Mouse (Mus musculus): ENCODE measurements at regions not wholly inside any gene's neighbourhood (a gene's known extent, or its start where the extent isn't known, plus 50 kb on each side); places are given as distances from the start of the nearest gene placed in this dataset.
"Not testable (repeated sequence)": the region's sequence is repeated elsewhere in the genome, so short reads cannot be mapped to it uniquely, and the experiment has no call there.

- peak in 1 of 2 experiments; percentile 35 for DNase-seq (ENCODE audit: low spot score in 2 of 2)
Measured at GRCm38 (mm10) chr5:118459391-118459792, 101.1 kb upstream of the Med13l start.

- no peak for DNase-seq (ENCODE audit: low spot score in 2 of 2)
Measured at GRCm38 (mm10) chr5:118461967-118462366, 98.5 kb upstream of the Med13l start.

GRCm38 (mm10) chr5:118464931-118465801 lies 95.3 kb upstream of the Med13l start:
- DNase-seq (ENCODE audit: low spot score in 2 of 2): peak; percentile 70 to 81

GRCm38 (mm10) chr5:118465991-118466750 lies 94.3 kb upstream of the Med13l start:
- no peak for DNase-seq (ENCODE audit: low spot score in 2 of 2)

GRCm38 (mm10) chr5:118468739-118469138 lies 91.7 kb upstream of the Med13l start:
- DNase-seq (ENCODE audit: low spot score in 2 of 2): no peak

GRCm38 (mm10) chr5:118471569-118471968 lies 88.9 kb upstream of the Med13l start:
- DNase-seq (ENCODE audit: low spot score in 2 of 2): no peak

- DNase-seq (ENCODE audit: low spot score in 2 of 2): no peak
Measured at GRCm38 (mm10) chr5:118472291-118472690, 88.2 kb upstream of the Med13l start.

GRCm38 (mm10) chr5:118473128-118473730 lies 87.2 kb upstream of the Med13l start:
- DNase-seq (ENCODE audit: low spot score in 2 of 2): no peak

- DNase-seq (ENCODE audit: low spot score in 2 of 2): no peak
Measured at GRCm38 (mm10) chr5:118476597-118476996, 83.9 kb upstream of the Med13l start.

GRCm38 (mm10) chr5:118477131-118478119 lies 83.1 kb upstream of the Med13l start:
- DNase-seq (ENCODE audit: low spot score in 2 of 2): no peak

GRCm38 (mm10) chr5:118478120-118478768 lies 82.2 kb upstream of the Med13l start:
- peak; percentile 58 to 68 for DNase-seq (ENCODE audit: low spot score in 2 of 2)

- DNase-seq (ENCODE audit: low spot score in 2 of 2): no peak
Measured at GRCm38 (mm10) chr5:118480000-118480399, 80.5 kb upstream of the Med13l start.

- no peak for DNase-seq (ENCODE audit: low spot score in 2 of 2)
Measured at GRCm38 (mm10) chr5:118480965-118481793, 79.3 kb upstream of the Med13l start.

GRCm38 (mm10) chr5:118481794-118482049 lies 78.8 kb upstream of the Med13l start:
- DNase-seq (ENCODE audit: low spot score in 2 of 2): no peak

- DNase-seq (ENCODE audit: low spot score in 2 of 2): no peak
Measured at GRCm38 (mm10) chr5:118482598-118482997, 77.9 kb upstream of the Med13l start.

- DNase-seq (ENCODE audit: low spot score in 2 of 2): no peak
Measured at GRCm38 (mm10) chr5:118483001-118483400, 77.5 kb upstream of the Med13l start.

- DNase-seq (ENCODE audit: low spot score in 2 of 2): no peak
Measured at GRCm38 (mm10) chr5:118483532-118483931, 76.9 kb upstream of the Med13l start.

GRCm38 (mm10) chr5:118485191-118485590 lies 75.3 kb upstream of the Med13l start:
- DNase-seq (ENCODE audit: low spot score in 2 of 2): no peak

- not testable (repeated sequence) for DNase-seq (ENCODE audit: low spot score in 2 of 2)
Measured at GRCm38 (mm10) chr5:118492522-118492921, 68.0 kb upstream of the Med13l start.

Measured in urinary bladder, postnatal 4 days (tissue).